Mouse (Mus musculus) kidney, embryonic 14.5 days (tissue): ENCODE data around the gene Kpna7. TPM values are rescaled to one million over a fixed set of nuclear protein-coding genes. Genes with fewer than 3 reads are reported as not detected.

ENCODE experiments used
- ATAC-seq: fragments of 200-750 bp; cut with Nextera tagmentation; 2 replicates; pipeline ENCODE4 v1.8.0; 2017; ENCODE audit warnings: moderate number of reproducible peaks, mild to moderate bottlenecking, moderate TSS enrichment, moderate library complexity; ENCODE audit not compliant: low FRiP score, low TSS enrichment
- H3K27ac ChIP-seq: fragments of 300-500 bp; sonication (generic); 2 replicates; pipeline ENCODE4 v1.5.1; 2014; ENCODE audit warnings: low read depth, mild to moderate bottlenecking, low read length, moderate library complexity, mixed read lengths
- H3K27me3 ChIP-seq: fragments of 300-500 bp; sonication (generic); 2 replicates; pipeline ENCODE4 v1.6.1; 2014; ENCODE audit warnings: mild to moderate bottlenecking, low read length; ENCODE audit not compliant: control insufficient read depth, insufficient read depth
- H3K36me3 ChIP-seq: fragments of 300-500 bp; sonication (generic); 2 replicates; pipeline ENCODE4 v1.6.1; 2014; ENCODE audit warnings: low read length, mixed read lengths; ENCODE audit not compliant: control insufficient read depth, insufficient read depth
- H3K4me1 ChIP-seq: fragments of 300-500 bp; sonication (generic); 2 replicates; pipeline ENCODE4 v1.6.1; 2014; ENCODE audit warnings: low read length, mixed read lengths; ENCODE audit not compliant: control insufficient read depth, insufficient read depth
- H3K4me2 ChIP-seq: fragments of 300-500 bp; sonication (generic); replicated peaks from 2 replicates; pipeline ENCODE4 v1.6.1; 2014; ENCODE audit warnings: low read depth, mild to moderate bottlenecking, low read length
- H3K4me3 ChIP-seq: fragments of 300-500 bp; sonication (generic); 2 replicates; pipeline ENCODE4 v1.5.1; 2014; ENCODE audit warnings: mild to moderate bottlenecking, low read length
- H3K9ac ChIP-seq: fragments of 300-500 bp; sonication (generic); 2 replicates; pipeline ENCODE4 v1.6.1; 2014; ENCODE audit warnings: low read depth, mild to moderate bottlenecking, low read length, moderate library complexity
- H3K9me3 ChIP-seq: fragments of 300-500 bp; sonication (generic); 2 replicates; pipeline ENCODE4 v1.6.1; 2016; ENCODE audit warnings: low read length; ENCODE audit not compliant: control insufficient read depth
- WGBS: fragments of 180-500 bp; shearing (Covaris S2); extraction: QIAGEN DNeasy Blood & Tissue Kit; methylation state at CpG from one replicate; pipeline ENCODE4 v1.1.7; 2014; 5-methylcytosine and 5-hydroxymethylcytosine counted together
- polyA plus RNA-seq: library from polyadenylated mRNA; unstranded; fragments of >200 nt; fragmentation: Nextera tagmentation; extraction: Ambion mirVana; gene quantifications from 2 replicates; pipeline ENCODE4 v1.2.1, GENCODE M21; 2014

The Kpna7 gene
- polyA plus RNA-seq, 1 experiment from 2014 or later: not detected

GRCm38 (mm10) chr5:144943346-144943745 is 140.5 kb downstream of the Kpna7 start:
- peaks cover 4% of the 10 kb centered on the region for H3K4me1 ChIP-seq
- H3K9ac ChIP-seq: no peak overlapping the region
- ATAC-seq: no peak; the same call in 1 of the 2 replicates
- H3K9me3 ChIP-seq: no peaks in the 10 kb centered on the region
- no peak overlapping the region for H3K4me2 ChIP-seq
- H3K4me3 ChIP-seq: no peak overlapping the region
- no peaks in the 10 kb centered on the region for H3K36me3 ChIP-seq
- no peak overlapping the region for H3K27ac ChIP-seq
- no peaks in the 10 kb centered on the region for H3K27me3 ChIP-seq
- 88% methylated on average over 6 of the region's 6 CpGs for WGBS

- H3K36me3 ChIP-seq: no peaks in the 10 kb centered on the region
Observed at GRCm38 (mm10) chr5:144942431-144942830, 141.4 kb downstream of the Kpna7 start.

GRCm38 (mm10) chr5:144940904-144941303 is 142.9 kb downstream of the Kpna7 start:
- Histone ChIP-seq H3K9ac (no peak overlapping the region), H3K4me2 (no peak overlapping the region), H3K9me3 (no peaks in the 10 kb centered on the region), H3K4me3 (no peak overlapping the region), H3K36me3 (no peaks in the 10 kb centered on the region), H3K27ac (no peak overlapping the region), H3K4me1 (no peaks in the 10 kb centered on the region), H3K27me3 (no peaks in the 10 kb centered on the region)
- no peak for ATAC-seq
- 77% methylated on average over 3 of the region's 3 CpGs for WGBS

More at GRCm38 (mm10) chr5:144942431-144942830, 141.4 kb downstream of the Kpna7 start:
- Histone ChIP-seq H3K4me3 (no peak overlapping the region), H3K4me2 (no peak overlapping the region), H3K9ac (no peak overlapping the region), H3K9me3 (no peaks in the 10 kb centered on the region), H3K27me3 (no peaks in the 10 kb centered on the region), H3K27ac (no peak overlapping the region), H3K4me1 (no peaks in the 10 kb centered on the region)
- no peak for ATAC-seq
- WGBS: 73% methylated on average over 9 of the region's 9 CpGs

GRCm38 (mm10) chr5:144937304-144937703 is 146.5 kb downstream of the Kpna7 start:
- Histone ChIP-seq H3K27me3 (no peaks in the 10 kb centered on the region), H3K27ac (no peak overlapping the region), H3K4me3 (no peak overlapping the region), H3K9me3 (no peaks in the 10 kb centered on the region), H3K9ac (no peak overlapping the region), H3K4me2 (no peak overlapping the region), H3K4me1 (no peaks in the 10 kb centered on the region; the same call in 1 of the 2 replicates), H3K36me3 (no peaks in the 10 kb centered on the region)
- WGBS: 84% methylated on average over 2 of the region's 2 CpGs
- no peak for ATAC-seq

Other genes starting within 250 kb of the Kpna7 start
- 13.5 and 20.2 TPM in 2 replicates for gene Smurf1, start 118.2 kb downstream of the Kpna7 start, polyA plus RNA-seq
- not detected in 2 replicates for gene Gm4871, start 51.3 kb downstream of the Kpna7 start, polyA plus RNA-seq
- not detected in 2 replicates for gene 1700018F24Rik, start 41.0 kb downstream of the Kpna7 start, polyA plus RNA-seq
- gene Arpc1a, start 200 bp downstream of the Kpna7 start, polyA plus RNA-seq: 138 and 149 TPM in 2 replicates
- 115 and 163 TPM in 2 replicates for gene Arpc1b, start 30.2 kb upstream of the Kpna7 start, polyA plus RNA-seq
- 113 and 152 TPM in 2 replicates for gene Pdap1, start 56.2 kb upstream of the Kpna7 start, polyA plus RNA-seq
- gene Bud31, start 56.3 kb upstream of the Kpna7 start, polyA plus RNA-seq: 205 and 251 TPM in 2 replicates
- gene Ptcd1, start 83.1 kb upstream of the Kpna7 start, polyA plus RNA-seq: 7.1 and 14.4 TPM in 2 replicates
- gene Cpsf4, start 83.2 kb upstream of the Kpna7 start, polyA plus RNA-seq: 30.6 and 37.1 TPM in 2 replicates
- gene Atp5j2, start 108.0 kb upstream of the Kpna7 start, polyA plus RNA-seq: 568 and 762 TPM in 2 replicates
- 7.8 and 10.2 TPM in 2 replicates for gene Zkscan14, start 117.8 kb upstream of the Kpna7 start, polyA plus RNA-seq
- gene Zkscan5, start 120.5 kb upstream of the Kpna7 start, polyA plus RNA-seq: 9.6 and 13.6 TPM in 2 replicates
- 29.0 and 41.7 TPM in 2 replicates for gene Zfp655, start 147.7 kb upstream of the Kpna7 start, polyA plus RNA-seq
- 0.70 and 1.2 TPM in 2 replicates for gene Zscan25, start 196.5 kb upstream of the Kpna7 start, polyA plus RNA-seq